Mouse (Mus musculus): ENCODE data around the gene Lifr. TPM values are rescaled to one million over a fixed set of nuclear protein-coding genes. Genes with fewer than 3 reads are reported as not detected.
A peak's percentile ranks its signal among the peaks of the same experiment; 100 is the strongest.

The Lifr gene
- polyA plus RNA-seq, 1 experiment from 2014 or later = 17.4 TPM

DNA sequence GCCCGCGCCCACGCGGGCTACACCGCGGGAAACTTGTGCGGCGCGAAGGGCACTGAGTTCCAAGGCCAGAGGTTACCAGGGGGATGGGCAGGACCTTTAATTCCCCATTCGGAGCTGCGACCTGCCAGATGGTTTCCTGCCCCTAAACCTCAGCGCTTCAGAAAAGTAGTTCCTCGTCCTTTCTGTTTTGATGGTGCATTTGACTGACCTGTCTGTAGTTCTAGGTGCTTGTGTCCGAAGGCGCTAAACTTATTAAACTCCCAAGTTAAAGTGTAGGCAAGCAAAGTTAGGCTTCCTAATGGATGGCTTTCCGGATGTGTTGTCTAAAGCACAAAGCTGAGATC, 39.5 kb downstream of the Lifr start:
- Histone ChIP-seq H3K4me2 (peak overlapping the region; percentile 80), H3K27me3 (no peaks in the 10 kb centered on the region), H3K27ac (peak overlapping the region; percentile 97), H3K9ac (peak overlapping the region; percentile 92), H3K36me3 (no peaks in the 10 kb centered on the region), H3K4me3 (peak overlapping the region; percentile 91), H3K9me3 (replicated peaks) (no peaks in the 10 kb centered on the region), H3K4me1 (replicated peaks) (peaks cover 35% of the 10 kb centered on the region)
- WGBS = under 1% methylated on average over 16 of the region's 16 CpGs
- ATAC-seq (replicated peaks; ENCODE audit: insufficient number of reproducible peaks, insufficient read depth, low FRiP score, low read depth) = no peak

DNA sequence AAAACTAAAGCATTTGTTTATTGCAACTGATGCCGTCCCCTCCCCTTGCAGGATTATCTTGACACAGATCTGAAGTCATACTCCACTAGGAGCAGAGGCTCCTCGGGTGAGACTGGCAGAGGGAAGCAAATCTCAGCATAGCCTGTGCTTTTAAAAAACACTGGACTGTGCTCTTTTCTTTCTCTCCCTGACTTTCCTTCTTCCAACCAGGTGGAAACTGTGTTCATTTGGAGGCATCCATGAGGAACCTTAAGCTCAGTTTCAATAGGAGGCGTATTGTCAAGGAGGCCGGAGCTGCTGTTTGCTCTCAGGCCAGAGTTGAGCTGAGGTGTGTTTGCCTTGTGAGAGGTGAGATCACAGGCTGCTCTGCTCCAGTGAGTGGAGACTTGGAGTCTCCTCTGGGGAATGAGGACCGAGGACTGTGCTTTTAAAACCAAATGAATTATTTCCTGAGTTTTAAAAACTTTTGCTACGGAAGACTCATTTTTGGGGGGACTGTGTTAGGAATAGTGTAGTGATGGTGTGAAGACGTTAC, 40.3 kb downstream of the Lifr start:
- Histone ChIP-seq H3K9ac (peak overlapping the region; percentile 92; the same call in 1 of the 2 replicates), H3K4me1 (replicated peaks) (peaks cover 35% of the 10 kb centered on the region), H3K4me3 (peak overlapping the region; percentile 91), H3K27ac (0 out of 2 replicates have a peak overlapping the region, but pooled peaks have one; percentile 97), H3K9me3 (replicated peaks) (no peaks in the 10 kb centered on the region), H3K36me3 (no peaks in the 10 kb centered on the region), H3K4me2 (peak overlapping the region; percentile 80), H3K27me3 (no peaks in the 10 kb centered on the region)
- no peak for ATAC-seq (replicated peaks; ENCODE audit: insufficient number of reproducible peaks, insufficient read depth, low FRiP score, low read depth)
- WGBS = 43% methylated on average over 7 of the region's 7 CpGs

- Histone ChIP-seq H3K27me3 (no peaks in the 10 kb centered on the region), H3K4me1 (replicated peaks) (peaks cover 44% of the 10 kb centered on the region), H3K9me3 (replicated peaks) (no peaks in the 10 kb centered on the region), H3K4me3 (no peak overlapping the region), H3K36me3 (no peaks in the 10 kb centered on the region), H3K4me2 (no peak overlapping the region), H3K27ac (no peak overlapping the region), H3K9ac (no peak overlapping the region)
- WGBS = 62% methylated on average over 13 of the region's 13 CpGs
- ATAC-seq (replicated peaks; ENCODE audit: insufficient number of reproducible peaks, insufficient read depth, low FRiP score, low read depth) = no peak
Observed at GRCm38 (mm10) chr15:7132741-7133140, 42.3 kb downstream of the Lifr start.

DNA sequence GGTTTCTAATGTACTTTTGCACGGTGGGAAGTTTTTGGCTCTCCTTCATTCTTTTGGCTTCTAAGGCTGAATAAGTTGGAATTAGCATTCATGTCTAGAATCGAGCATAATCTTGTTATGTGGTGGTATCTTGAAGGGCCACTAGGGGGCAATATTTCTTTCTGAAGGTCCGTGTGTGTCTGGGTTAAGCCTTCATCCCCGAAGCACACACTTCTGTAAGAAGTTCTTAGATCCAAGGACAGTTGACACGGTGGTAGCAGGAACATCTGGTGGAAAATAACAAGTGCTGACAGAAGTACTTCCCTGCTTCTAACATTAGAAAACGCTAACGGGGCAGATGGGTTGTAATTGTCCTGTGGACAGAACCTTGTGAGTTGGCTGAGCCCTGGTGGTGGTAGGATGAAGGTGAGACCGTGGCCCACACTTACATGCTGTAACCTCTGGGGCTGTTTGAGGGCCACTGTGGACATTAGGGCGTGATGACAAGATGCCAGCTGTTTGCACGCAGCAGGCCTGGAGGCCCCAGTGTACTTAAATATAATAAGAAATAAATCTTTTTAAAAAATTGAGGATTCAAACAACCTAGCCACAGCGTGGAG, 44.1 kb downstream of the Lifr start:
- Histone ChIP-seq H3K9me3 (replicated peaks) (no peaks in the 10 kb centered on the region), H3K4me3 (no peak overlapping the region), H3K9ac (no peak overlapping the region), H3K36me3 (no peaks in the 10 kb centered on the region), H3K27me3 (no peaks in the 10 kb centered on the region), H3K4me2 (no peak overlapping the region), H3K4me1 (replicated peaks) (peaks cover 47% of the 10 kb centered on the region), H3K27ac (no peak overlapping the region)
- WGBS = 48% methylated on average over 11 of the region's 11 CpGs
- no peak for ATAC-seq (replicated peaks; ENCODE audit: insufficient number of reproducible peaks, insufficient read depth, low FRiP score, low read depth)

DNA sequence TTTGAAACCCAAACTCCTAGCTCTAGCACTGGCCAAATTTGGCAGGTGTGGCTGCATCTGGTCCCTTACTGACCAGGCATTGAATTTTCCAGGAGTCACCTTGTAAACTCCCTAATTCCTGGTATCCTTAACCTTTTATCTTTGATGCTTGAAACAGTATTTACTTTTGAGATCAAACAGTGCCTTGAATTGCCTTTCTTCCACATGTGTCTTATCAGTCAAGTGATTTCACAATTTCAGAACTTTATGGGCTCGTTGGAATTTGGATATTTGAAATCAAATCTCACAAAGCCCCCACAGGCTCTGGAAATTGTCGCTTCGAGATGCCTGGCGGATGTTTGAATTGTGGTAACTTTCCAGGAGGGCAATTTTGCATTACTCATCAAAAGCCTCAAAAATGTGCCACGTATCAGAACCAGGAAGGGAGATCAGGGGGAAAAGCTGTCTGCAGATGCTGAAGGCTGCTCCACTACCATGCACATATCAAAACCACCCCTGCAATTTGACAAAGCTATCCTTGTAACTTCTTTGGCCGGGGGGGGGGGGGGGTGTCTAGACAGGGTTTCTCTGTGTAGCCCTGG, 45.7 kb downstream of the Lifr start:
- no peak for ATAC-seq (replicated peaks; ENCODE audit: insufficient number of reproducible peaks, insufficient read depth, low FRiP score, low read depth)
- 70% methylated on average over 6 of the region's 6 CpGs for WGBS
- Histone ChIP-seq H3K9me3 (replicated peaks) (no peaks in the 10 kb centered on the region), H3K4me1 (replicated peaks) (peaks cover 44% of the 10 kb centered on the region), H3K4me3 (no peak overlapping the region), H3K27me3 (no peaks in the 10 kb centered on the region), H3K9ac (no peak overlapping the region), H3K36me3 (no peaks in the 10 kb centered on the region), H3K4me2 (no peak overlapping the region), H3K27ac (no peak overlapping the region)

DNA sequence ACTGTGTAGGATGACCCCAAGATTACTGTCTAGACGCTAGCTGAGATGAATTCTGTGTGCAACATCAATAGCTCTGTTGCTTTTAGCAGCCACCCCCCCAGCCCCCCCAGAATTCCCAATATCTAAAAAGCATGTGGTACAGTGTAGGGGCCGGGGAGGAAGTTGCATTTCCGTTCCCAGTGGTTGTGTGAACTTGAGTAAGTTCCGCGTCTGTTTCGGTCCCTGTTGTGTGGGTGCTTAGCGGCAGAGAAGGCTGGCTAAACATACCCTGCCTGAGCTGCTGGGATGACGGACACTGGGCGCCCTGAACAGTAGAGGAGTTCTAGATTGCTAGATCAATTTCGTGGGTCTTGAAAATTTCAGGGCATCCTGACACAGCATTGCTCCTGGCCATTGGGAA, 46.5 kb downstream of the Lifr start:
- 78% methylated on average over 10 of the region's 10 CpGs for WGBS
- ATAC-seq (replicated peaks; ENCODE audit: insufficient number of reproducible peaks, insufficient read depth, low FRiP score, low read depth) = no peak
- Histone ChIP-seq H3K36me3 (no peaks in the 10 kb centered on the region), H3K4me2 (no peak overlapping the region), H3K27me3 (no peaks in the 10 kb centered on the region), H3K9ac (no peak overlapping the region), H3K9me3 (replicated peaks) (no peaks in the 10 kb centered on the region), H3K4me1 (replicated peaks) (peaks cover 41% of the 10 kb centered on the region), H3K4me3 (no peak overlapping the region), H3K27ac (no peak overlapping the region)

- H3K4me2 ChIP-seq = no peak overlapping the region
Observed at GRCm38 (mm10) chr15:7137607-7138006, 47.2 kb downstream of the Lifr start.

GRCm38 (mm10) chr15:7138471-7138870, 48.1 kb downstream of the Lifr start:
- 92% methylated on average over 14 of the region's 14 CpGs for WGBS
- ATAC-seq (replicated peaks; ENCODE audit: insufficient number of reproducible peaks, insufficient read depth, low FRiP score, low read depth) = no peak
- H3K9me3 ChIP-seq (replicated peaks) = no peaks in the 10 kb centered on the region
- no peak overlapping the region for H3K27ac ChIP-seq
- peaks cover 36% of the 10 kb centered on the region for H3K4me1 ChIP-seq (replicated peaks)
- no peaks in the 10 kb centered on the region for H3K27me3 ChIP-seq
- no peak overlapping the region for H3K4me3 ChIP-seq
- no peak overlapping the region for H3K9ac ChIP-seq
- no peak overlapping the region for H3K4me2 ChIP-seq
- H3K36me3 ChIP-seq = no peaks in the 10 kb centered on the region

More at GRCm38 (mm10) chr15:7137607-7138006, 47.2 kb downstream of the Lifr start:
- 51% methylated on average over 12 of the region's 12 CpGs for WGBS
- Histone ChIP-seq H3K4me1 (replicated peaks) (peaks cover 43% of the 10 kb centered on the region), H3K27ac (0 out of 2 replicates have a peak overlapping the region, but pooled peaks have one; percentile 8), H3K9ac (no peak overlapping the region), H3K36me3 (no peaks in the 10 kb centered on the region), H3K4me3 (no peak overlapping the region), H3K27me3 (no peaks in the 10 kb centered on the region), H3K9me3 (replicated peaks) (no peaks in the 10 kb centered on the region)
- no peak for ATAC-seq (replicated peaks; ENCODE audit: insufficient number of reproducible peaks, insufficient read depth, low FRiP score, low read depth)

GRCm38 (mm10) chr15:7140322-7140721, 49.9 kb downstream of the Lifr start:
- no peak overlapping the region for H3K4me2 ChIP-seq
- H3K9ac ChIP-seq = no peak overlapping the region
- H3K36me3 ChIP-seq = no peaks in the 10 kb centered on the region
- no peaks in the 10 kb centered on the region for H3K27me3 ChIP-seq
- no peak overlapping the region for H3K4me3 ChIP-seq
- H3K27ac ChIP-seq = no peak overlapping the region
- H3K9me3 ChIP-seq (replicated peaks) = no peaks in the 10 kb centered on the region
- no peak for ATAC-seq (replicated peaks; ENCODE audit: insufficient number of reproducible peaks, insufficient read depth, low FRiP score, low read depth)
- peaks cover 40% of the 10 kb centered on the region for H3K4me1 ChIP-seq (replicated peaks)
- WGBS = 75% methylated on average over 7 of the region's 7 CpGs

GRCm38 (mm10) chr15:7141246-7141645, 50.8 kb downstream of the Lifr start:
- WGBS = 58% methylated on average over 13 of the region's 13 CpGs
- Histone ChIP-seq H3K27ac (no peak overlapping the region), H3K9ac (0 out of 2 replicates have a peak overlapping the region, but pooled peaks have one; percentile 7), H3K36me3 (no peaks in the 10 kb centered on the region), H3K4me2 (peak overlapping the region; percentile 31; the same call in 1 of the 2 replicates), H3K4me1 (replicated peaks) (peaks cover 48% of the 10 kb centered on the region), H3K4me3 (no peak overlapping the region), H3K27me3 (no peaks in the 10 kb centered on the region), H3K9me3 (replicated peaks) (no peaks in the 10 kb centered on the region)
- ATAC-seq (replicated peaks; ENCODE audit: insufficient number of reproducible peaks, insufficient read depth, low FRiP score, low read depth) = no peak

DNA sequence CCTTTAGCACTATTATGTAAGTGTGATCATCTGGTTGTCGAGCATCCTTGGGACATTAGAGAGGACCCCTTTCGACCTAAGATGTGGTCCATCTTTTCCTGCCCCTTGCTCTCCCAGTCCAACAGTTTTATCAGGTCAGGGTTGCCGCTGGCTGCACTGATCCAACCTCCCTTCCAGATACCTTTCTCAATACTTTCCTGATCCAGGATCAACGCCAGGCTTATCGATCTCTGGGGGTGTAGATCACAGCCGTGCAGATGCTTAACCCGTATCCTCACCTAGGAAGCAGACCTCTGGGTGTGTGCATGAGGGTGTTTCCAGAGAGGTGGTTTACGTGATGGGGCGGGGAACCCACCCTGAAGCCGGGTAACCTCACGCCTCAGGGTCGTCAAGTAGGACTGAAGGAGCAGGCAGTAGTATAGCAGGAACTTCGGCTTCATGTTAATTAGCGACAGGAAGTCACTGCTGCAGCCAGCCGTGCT, 53.3 kb downstream of the Lifr start:
- no peak overlapping the region for H3K4me2 ChIP-seq
- no peaks in the 10 kb centered on the region for H3K9me3 ChIP-seq (replicated peaks)
- H3K9ac ChIP-seq = no peak overlapping the region
- H3K27me3 ChIP-seq = no peaks in the 10 kb centered on the region
- no peaks in the 10 kb centered on the region for H3K36me3 ChIP-seq
- ATAC-seq (replicated peaks; ENCODE audit: insufficient number of reproducible peaks, insufficient read depth, low FRiP score, low read depth) = no peak
- H3K4me3 ChIP-seq = no peak overlapping the region
- WGBS = 58% methylated on average over 15 of the region's 15 CpGs
- H3K27ac ChIP-seq = no peak overlapping the region
- peaks cover 46% of the 10 kb centered on the region for H3K4me1 ChIP-seq (replicated peaks)

Measured in heart, embryonic 15.5 days (tissue).